Mouse (Mus musculus) heart, adult 2 months (tissue): ENCODE measurements at regions not wholly inside any gene's neighbourhood (a gene's known extent, or its start where the extent isn't known, plus 50 kb on each side); places are given as distances from the start of the nearest gene placed in this dataset.

Experiments used
- DNase-seq, 2 experiments: peaks; one replicate each; pipeline ENCODE4 v3.0.0; 2021
- H3K27ac ChIP-seq: fragments of 200-600 bp; 2 replicates; pipeline ENCODE4 v1.8.1; 2022
- H3K27me3 ChIP-seq: fragments of 200-500 bp; 2 replicates; pipeline ENCODE4 v1.6.1; 2012; ENCODE audit warnings: mild to moderate bottlenecking, low read length, inconsistent platforms, mixed read lengths; ENCODE audit not compliant: control insufficient read depth, insufficient read depth
- H3K36me3 ChIP-seq: fragments of 200-500 bp; 2 replicates; pipeline ENCODE4 v1.6.1; 2012; ENCODE audit warnings: low read length, inconsistent platforms; ENCODE audit not compliant: control insufficient read depth, insufficient read depth
- H3K4me1 ChIP-seq: fragments of 200-500 bp; 2 replicates; pipeline ENCODE4 v1.6.1; 2011; ENCODE audit warnings: low read length; ENCODE audit not compliant: control insufficient read depth, insufficient read depth
- H3K4me3 ChIP-seq: fragments of 200-600 bp; 2 replicates; pipeline ENCODE4 v1.8.1; 2022
- H3K79me2 ChIP-seq: fragments of 200-500 bp; replicated peaks from 2 replicates; pipeline ENCODE4 v1.6.1; 2012; ENCODE audit warnings: mild to moderate bottlenecking, inconsistent platforms, low read length, moderate library complexity, mixed read lengths; ENCODE audit not compliant: control insufficient read depth, insufficient read depth
- H3K9ac ChIP-seq: fragments of 200-500 bp; 2 replicates; pipeline ENCODE4 v1.6.1; 2012; ENCODE audit warnings: low read depth, mild to moderate bottlenecking, control low read depth, inconsistent platforms, low read length, mixed read lengths
- CTCF ChIP-seq: fragments of 200-600 bp; IDR thresholded peaks from 2 replicates; pipeline ENCODE4 v1.8.1; 2022; ENCODE audit warnings: antibody characterized with exemption, mild to moderate bottlenecking, moderate library complexity
- EP300 ChIP-seq: fragments of 200-500 bp; IDR thresholded peaks from 2 replicates; pipeline ENCODE4 v1.6.1; 2011; ENCODE audit warnings: low read depth, low read length, control low read depth; ENCODE audit not compliant: insufficient read depth
- POLR2A ChIP-seq: fragments of 200-500 bp; IDR thresholded peaks from 2 replicates; pipeline ENCODE4 v1.6.1; 2011; ENCODE audit warnings: mild to moderate bottlenecking, low read depth, low read length, control low read depth; ENCODE audit not compliant: insufficient read depth
- WGBS: fragments of 180-500 bp; shearing (Covaris S2); methylation state at CpG from one replicate; pipeline ENCODE4 v1.1.7; 2018; 5-methylcytosine and 5-hydroxymethylcytosine counted together
- intact Hi-C: fragments of 180-260 bp; cut with DNase I; formaldehyde crosslinking; loops from one replicate; pipeline ENCODE4 v1.15.1; 2025

- intact Hi-C loops: no loop called here
- WGBS: 56% methylated on average over 7 of the region's 7 CpGs
- H3K27ac ChIP-seq: no peak overlapping the region
- no peaks in the 10 kb centered on the region for H3K4me1 ChIP-seq
- H3K79me2 ChIP-seq: no peaks in the 10 kb centered on the region
- H3K4me3 ChIP-seq: no peak overlapping the region
- no peak overlapping the region for H3K9ac ChIP-seq
- DNase-seq: no peak
- H3K36me3 ChIP-seq: no peaks in the 10 kb centered on the region
- H3K27me3 ChIP-seq: no peaks in the 10 kb centered on the region
- TF ChIP-seq EP300 (no peak), CTCF (no peak), POLR2A (no peak)
These were observed 82.7 kb upstream of the Atp2b1 start for GRCm38 (mm10) chr10:98831488-98831887.

DNA sequence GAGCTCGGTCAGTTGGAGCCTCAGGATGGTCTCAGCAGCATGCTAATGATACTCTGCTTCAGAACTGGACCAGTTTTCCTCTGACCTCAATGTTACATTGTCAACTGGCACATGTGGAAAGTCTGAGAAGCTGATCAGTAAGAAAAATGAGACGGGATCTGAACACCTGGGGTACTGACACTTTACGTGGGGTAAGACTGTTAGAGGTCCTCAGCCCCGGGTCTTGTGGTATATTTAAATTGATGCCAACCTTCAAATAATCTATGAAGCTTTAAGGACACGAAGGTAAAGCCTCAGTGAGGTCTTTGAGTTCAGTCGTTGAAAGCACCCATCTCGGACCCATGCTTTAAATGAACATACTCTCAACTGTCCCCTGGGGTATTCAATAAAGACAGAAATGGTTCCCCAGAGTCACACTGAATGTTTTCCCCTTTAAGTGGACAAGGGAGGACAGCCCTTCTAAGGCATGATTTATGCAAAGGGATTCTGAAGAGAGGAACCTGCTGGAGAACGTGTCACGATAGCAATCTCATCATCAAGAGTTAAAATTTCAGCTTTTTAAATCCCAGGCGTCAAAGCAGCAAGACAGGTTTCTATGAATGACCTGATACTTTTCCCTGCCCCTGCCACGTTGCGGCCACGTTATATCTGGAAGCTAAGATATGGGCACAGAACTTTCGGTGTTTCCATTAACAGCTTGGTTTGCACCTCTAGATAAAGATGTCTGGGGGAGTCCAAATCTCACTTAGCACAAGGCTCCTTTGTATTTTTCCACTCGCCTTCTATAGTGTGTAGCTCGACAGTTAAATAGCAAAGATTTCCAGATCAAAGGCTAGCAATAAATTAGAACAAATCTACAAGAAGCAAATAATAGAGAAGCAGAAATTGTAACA, 76.7 kb upstream of the Atp2b1 start:
- 66% methylated on average over 16 of the region's 16 CpGs for WGBS
- TF ChIP-seq CTCF (no peak), POLR2A (no peak), EP300 (no peak)
- intact Hi-C loops: no loop called here

DNA sequence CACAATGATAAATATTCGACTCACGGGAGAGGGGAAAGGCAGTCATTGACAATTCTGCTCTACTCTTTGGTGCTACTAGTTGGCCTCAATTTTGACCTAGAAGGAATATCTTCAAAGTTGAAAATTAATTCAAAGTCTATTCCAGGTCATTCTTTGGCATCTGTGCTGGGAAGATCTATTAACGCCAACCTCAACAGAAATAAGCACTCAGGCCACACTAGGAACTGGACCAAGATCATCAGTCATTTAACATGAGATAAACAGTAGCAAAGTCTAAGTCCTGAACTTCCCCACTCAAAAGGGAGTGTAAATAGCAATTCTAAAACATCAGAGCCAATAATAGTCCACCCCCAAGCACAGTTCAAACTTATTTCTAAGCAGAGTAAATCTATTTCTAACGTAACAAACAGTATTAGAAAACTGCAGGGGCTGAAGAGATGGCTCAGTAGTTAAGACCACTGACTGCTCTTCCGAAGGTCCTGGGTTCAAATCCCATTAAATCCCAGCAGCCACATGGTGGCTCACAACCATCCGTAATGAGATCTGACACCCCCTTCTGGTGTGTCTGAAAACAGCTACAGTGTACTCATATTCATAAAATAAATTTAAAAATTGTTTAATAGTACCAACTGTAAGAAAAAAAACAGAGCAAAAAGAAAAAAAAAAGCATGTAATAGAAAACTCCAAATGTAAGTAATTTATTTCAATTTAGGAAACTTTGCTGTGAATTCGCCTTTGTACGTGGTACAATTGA, 75.1 kb upstream of the Atp2b1 start:
- H3K36me3 ChIP-seq: no peaks in the 10 kb centered on the region
- 89% methylated on average over 8 of the region's 8 CpGs for WGBS
- H3K4me3 ChIP-seq: no peak overlapping the region
- no peak overlapping the region for H3K9ac ChIP-seq
- TF ChIP-seq EP300 (no peak), POLR2A (no peak), CTCF (no peak)
- H3K27me3 ChIP-seq: no peaks in the 10 kb centered on the region
- DNase-seq: no peak
- no peaks in the 10 kb centered on the region for H3K79me2 ChIP-seq
- intact Hi-C loops: no loop called here
- H3K27ac ChIP-seq: no peak overlapping the region
- H3K4me1 ChIP-seq: no peaks in the 10 kb centered on the region

More for the DNA sequence above, 76.7 kb upstream of the Atp2b1 start:
- H3K9ac ChIP-seq: no peak overlapping the region
- H3K79me2 ChIP-seq: no peaks in the 10 kb centered on the region
- H3K27me3 ChIP-seq: no peaks in the 10 kb centered on the region
- no peaks in the 10 kb centered on the region for H3K36me3 ChIP-seq
- no peaks in the 10 kb centered on the region for H3K4me1 ChIP-seq
- no peak for DNase-seq
- no peak overlapping the region for H3K4me3 ChIP-seq
- no peak overlapping the region for H3K27ac ChIP-seq

DNA sequence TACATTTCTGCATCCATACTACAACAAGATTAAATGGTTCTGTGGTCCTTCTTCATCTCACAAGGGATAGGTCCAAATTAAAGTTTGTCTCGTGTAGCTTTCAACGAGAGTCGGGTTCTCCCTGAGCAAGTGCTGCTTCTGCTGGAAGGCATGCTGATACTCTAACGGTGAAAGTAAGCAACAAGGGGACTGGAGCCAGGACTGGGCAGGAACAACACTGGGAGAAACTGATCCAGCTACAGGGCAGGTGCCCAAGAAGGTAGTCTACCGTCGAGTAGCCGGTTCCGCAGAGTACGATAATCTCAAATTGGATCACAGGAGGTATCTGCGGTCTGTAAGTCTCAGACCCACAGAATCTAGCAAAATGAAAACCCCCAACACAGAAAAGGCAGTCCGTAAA, 74.2 kb upstream of the Atp2b1 start:
- H3K36me3 ChIP-seq: no peaks in the 10 kb centered on the region
- no peak overlapping the region for H3K9ac ChIP-seq
- intact Hi-C loops: no loop called here
- WGBS: 95% methylated on average over 11 of the region's 11 CpGs
- no peaks in the 10 kb centered on the region for H3K27me3 ChIP-seq
- H3K4me1 ChIP-seq: no peaks in the 10 kb centered on the region
- H3K79me2 ChIP-seq: no peaks in the 10 kb centered on the region
- no peak overlapping the region for H3K27ac ChIP-seq
- TF ChIP-seq CTCF (no peak), POLR2A (no peak), EP300 (no peak)
- no peak for DNase-seq
- H3K4me3 ChIP-seq: no peak overlapping the region

- no peak overlapping the region for H3K27ac ChIP-seq
- 92% methylated on average over 8 of the region's 8 CpGs for WGBS
- DNase-seq: no peak
These were observed 73.8 kb upstream of the Atp2b1 start for GRCm38 (mm10) chr10:98840411-98840810.

More at GRCm38 (mm10) chr10:98840411-98840810, 73.8 kb upstream of the Atp2b1 start:
- TF ChIP-seq CTCF (no peak), EP300 (no peak), POLR2A (no peak)
- H3K79me2 ChIP-seq: no peaks in the 10 kb centered on the region
- H3K27me3 ChIP-seq: no peaks in the 10 kb centered on the region
- no peak overlapping the region for H3K4me3 ChIP-seq
- no peaks in the 10 kb centered on the region for H3K36me3 ChIP-seq
- no peaks in the 10 kb centered on the region for H3K4me1 ChIP-seq
- H3K9ac ChIP-seq: no peak overlapping the region
- intact Hi-C loops: no loop called here
